Mouse (Mus musculus) limb, embryonic 11.5 days (tissue): ENCODE measurements at regions not wholly inside any gene's neighbourhood (a gene's known extent, or its start where the extent isn't known, plus 50 kb on each side); places are given as distances from the start of the nearest gene placed in this dataset.

Experiments
- ATAC-seq: fragments of 200-750 bp; cut with Nextera tagmentation; 2 replicates; pipeline ENCODE4 v1.8.0; 2017; ENCODE audit warnings: low read depth; ENCODE audit not compliant: insufficient number of reproducible peaks, low FRiP score, low TSS enrichment
- DNase-seq: peaks from one replicate; pipeline ENCODE4 v3.0.0-alpha.2; 2015; ENCODE audit warnings: low spot score
- H3K27ac ChIP-seq: fragments of 300-500 bp; sonication (generic); replicated peaks from 2 replicates; pipeline ENCODE4 v1.5.1; 2014; ENCODE audit warnings: low read depth, mild to moderate bottlenecking, low read length
- H3K27me3 ChIP-seq: fragments of 300-500 bp; sonication (generic); 2 replicates; pipeline ENCODE4 v1.6.1; 2014; ENCODE audit warnings: mild to moderate bottlenecking, low read length, mixed read lengths; ENCODE audit not compliant: control insufficient read depth, insufficient read depth
- H3K36me3 ChIP-seq: fragments of 300-500 bp; sonication (generic); 2 replicates; pipeline ENCODE4 v1.6.1; 2014; ENCODE audit warnings: mild to moderate bottlenecking, low read length, moderate library complexity, mixed read lengths; ENCODE audit not compliant: control insufficient read depth, insufficient read depth
- H3K4me1 ChIP-seq: fragments of 300-500 bp; sonication (generic); 2 replicates; pipeline ENCODE4 v1.6.1; 2014; ENCODE audit warnings: low read length, mixed read lengths; ENCODE audit not compliant: control insufficient read depth, insufficient read depth
- H3K4me2 ChIP-seq: fragments of 300-500 bp; sonication (generic); 2 replicates; pipeline ENCODE4 v1.6.1; 2014; ENCODE audit warnings: low read depth, mild to moderate bottlenecking, moderate library complexity; ENCODE audit not compliant: severe bottlenecking
- H3K4me3 ChIP-seq: fragments of 300-500 bp; sonication (generic); 2 replicates; pipeline ENCODE4 v1.5.1; 2014; ENCODE audit warnings: low read depth, low read length
- H3K9ac ChIP-seq: fragments of 300-500 bp; sonication (generic); 2 replicates; pipeline ENCODE4 v1.6.1; 2014; ENCODE audit warnings: mild to moderate bottlenecking, low read length
- H3K9me3 ChIP-seq: fragments of 300-500 bp; sonication (generic); 2 replicates; pipeline ENCODE4 v1.6.1; 2016; ENCODE audit warnings: low read length; ENCODE audit not compliant: control insufficient read depth
- WGBS: fragments of 180-500 bp; shearing (Covaris S2); extraction: QIAGEN DNeasy Blood & Tissue Kit; methylation state at CpG from one replicate; pipeline ENCODE4 v1.1.7; 2014; 5-methylcytosine and 5-hydroxymethylcytosine counted together

DNA sequence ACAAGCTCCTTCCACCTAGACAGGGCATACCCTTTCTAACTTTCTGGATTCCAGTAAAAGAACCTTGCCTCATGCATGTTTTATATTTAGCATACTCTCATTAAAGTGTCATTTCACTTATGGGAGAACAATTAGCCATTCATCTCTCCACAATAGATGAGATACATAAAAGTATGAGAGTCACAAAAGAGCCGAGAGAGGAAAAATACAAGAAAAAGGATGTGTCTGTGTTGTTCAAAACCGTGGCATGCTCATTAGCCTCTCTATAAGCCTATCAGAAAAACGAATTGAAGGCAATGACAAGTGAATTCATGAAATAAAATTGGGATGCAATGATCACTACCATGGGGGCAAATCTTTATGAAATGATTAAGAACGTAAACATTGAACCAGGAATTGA, 299.9 kb upstream of the Nbea start:
- DNase-seq (no peak), ATAC-seq (no peak)
- H3K9ac ChIP-seq = no peak overlapping the region
- H3K4me1 ChIP-seq = no peaks in the 10 kb centered on the region
- no peak overlapping the region for H3K4me2 ChIP-seq
- no peaks in the 10 kb centered on the region for H3K27me3 ChIP-seq
- H3K27ac ChIP-seq = no peak overlapping the region
- WGBS = 80% methylated on average over 4 of the region's 4 CpGs
- H3K36me3 ChIP-seq = no peaks in the 10 kb centered on the region
- no peak overlapping the region for H3K4me3 ChIP-seq
- H3K9me3 ChIP-seq = no peaks in the 10 kb centered on the region

DNA sequence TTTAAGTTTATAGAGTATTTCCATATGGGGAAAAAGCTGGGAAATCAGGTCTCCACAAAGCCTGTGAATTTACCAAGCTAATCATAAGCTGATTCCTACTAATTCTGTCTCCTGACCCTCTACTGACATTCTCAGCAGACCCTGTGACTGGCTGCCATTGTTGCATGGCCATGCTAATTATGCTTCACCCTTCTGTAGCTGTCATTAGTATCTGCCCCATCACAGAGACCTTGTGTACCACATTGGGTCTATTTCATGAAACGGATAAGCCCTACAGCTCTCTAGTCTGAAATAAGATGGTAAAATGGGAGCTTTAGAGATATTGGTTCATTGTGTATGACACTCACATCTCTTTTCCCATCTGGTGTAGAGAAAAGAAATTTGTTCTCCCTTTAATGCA, 296.0 kb upstream of the Nbea start:
- H3K4me2 ChIP-seq = no peak overlapping the region
- no peaks in the 10 kb centered on the region for H3K27me3 ChIP-seq
- H3K4me3 ChIP-seq = no peak overlapping the region
- no peaks in the 10 kb centered on the region for H3K4me1 ChIP-seq
- 88% methylated on average over 1 of the region's 1 CpGs for WGBS
- DNase-seq = no peak
- ATAC-seq = no peak
- no peak overlapping the region for H3K27ac ChIP-seq
- no peaks in the 10 kb centered on the region for H3K36me3 ChIP-seq
- H3K9ac ChIP-seq = no peak overlapping the region
- H3K9me3 ChIP-seq = no peaks in the 10 kb centered on the region

DNA sequence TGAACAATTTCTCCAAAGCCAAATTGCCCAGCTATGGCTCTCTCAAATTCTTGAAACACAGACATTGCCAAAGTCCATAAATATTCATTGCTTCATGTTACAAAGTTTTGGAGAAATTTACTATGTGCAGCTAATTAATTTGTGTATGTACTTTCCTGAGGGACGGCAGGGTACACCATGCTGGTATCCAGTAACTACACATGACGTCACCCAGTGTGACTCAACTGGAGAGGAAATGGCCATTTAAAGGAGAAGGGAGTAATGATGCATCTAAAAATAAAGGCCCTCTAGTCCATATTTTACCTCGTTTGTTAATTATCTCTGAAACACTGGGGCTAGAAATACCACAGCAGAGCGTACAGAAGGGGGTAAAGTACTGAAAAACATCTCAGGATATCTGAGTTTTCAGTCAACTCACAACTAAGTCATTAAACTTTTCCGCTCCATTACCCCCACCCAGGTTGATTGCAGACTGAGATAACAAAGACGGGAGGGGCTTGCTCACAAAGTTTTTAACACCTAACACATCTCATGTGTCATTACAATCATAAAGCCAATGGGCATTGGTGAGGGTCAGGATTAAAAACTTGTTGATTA, 295.1 kb upstream of the Nbea start:
- Histone ChIP-seq H3K9me3 (no peaks in the 10 kb centered on the region), H3K4me2 (no peak overlapping the region), H3K4me3 (no peak overlapping the region), H3K27ac (no peak overlapping the region), H3K36me3 (no peaks in the 10 kb centered on the region), H3K27me3 (no peaks in the 10 kb centered on the region), H3K9ac (no peak overlapping the region), H3K4me1 (no peaks in the 10 kb centered on the region)
- DNase-seq = no peak
- no peak for ATAC-seq
- 73% methylated on average over 6 of the region's 6 CpGs for WGBS

DNA sequence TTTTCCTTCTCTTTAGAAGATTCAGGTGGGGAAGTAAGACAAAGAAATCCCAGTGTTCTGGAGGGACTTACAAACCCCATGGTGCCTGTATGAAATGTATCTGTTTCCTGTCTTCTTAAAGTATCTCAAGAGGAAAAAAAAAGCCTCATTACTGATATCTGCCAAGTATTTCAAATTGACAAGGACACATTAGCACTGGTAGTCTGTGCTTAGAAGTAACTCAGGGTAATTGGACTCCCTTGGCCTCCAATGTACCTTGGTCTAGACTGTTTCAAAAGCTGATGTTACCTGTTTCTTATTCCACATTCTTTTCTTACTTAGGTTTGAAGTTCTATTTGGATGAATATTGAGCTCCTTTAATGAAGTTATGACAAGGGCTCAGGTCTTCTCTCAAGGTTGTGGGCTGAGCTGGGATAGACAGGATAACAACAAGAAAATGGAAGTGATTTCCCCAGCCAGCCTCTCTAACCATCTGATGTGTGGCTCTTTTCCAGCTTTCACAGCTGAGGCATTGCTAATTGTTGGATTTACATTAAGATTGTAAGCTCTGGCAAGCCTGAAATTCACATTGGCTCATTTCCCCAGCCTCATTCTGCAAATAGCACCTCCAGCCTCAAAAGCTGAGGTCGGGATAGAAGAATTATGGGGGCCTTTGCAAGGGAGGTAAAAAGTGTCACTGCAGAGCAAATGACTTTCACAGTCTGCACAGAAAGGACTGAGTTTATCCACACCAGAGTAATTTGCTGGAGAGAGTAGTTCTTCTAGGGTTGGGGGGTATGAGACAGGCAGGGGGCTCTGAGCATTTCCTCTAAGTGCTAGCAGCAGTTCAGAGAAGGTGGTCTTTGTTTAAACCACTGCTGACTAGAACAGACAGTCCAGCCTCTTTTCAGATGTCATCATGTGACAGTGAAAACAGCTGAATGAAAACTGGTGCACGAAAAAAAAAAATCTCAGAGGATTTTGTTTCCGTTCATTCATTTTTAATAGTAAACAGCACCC, 292.3 kb upstream of the Nbea start:
- 63% methylated on average over 3 of the region's 3 CpGs for WGBS
- ATAC-seq (no peak), DNase-seq (no peak)
- Histone ChIP-seq H3K36me3 (no peaks in the 10 kb centered on the region), H3K9ac (no peak overlapping the region), H3K4me2 (no peak overlapping the region), H3K27me3 (no peaks in the 10 kb centered on the region), H3K27ac (no peak overlapping the region), H3K4me3 (no peak overlapping the region), H3K9me3 (no peaks in the 10 kb centered on the region), H3K4me1 (no peaks in the 10 kb centered on the region)

DNA sequence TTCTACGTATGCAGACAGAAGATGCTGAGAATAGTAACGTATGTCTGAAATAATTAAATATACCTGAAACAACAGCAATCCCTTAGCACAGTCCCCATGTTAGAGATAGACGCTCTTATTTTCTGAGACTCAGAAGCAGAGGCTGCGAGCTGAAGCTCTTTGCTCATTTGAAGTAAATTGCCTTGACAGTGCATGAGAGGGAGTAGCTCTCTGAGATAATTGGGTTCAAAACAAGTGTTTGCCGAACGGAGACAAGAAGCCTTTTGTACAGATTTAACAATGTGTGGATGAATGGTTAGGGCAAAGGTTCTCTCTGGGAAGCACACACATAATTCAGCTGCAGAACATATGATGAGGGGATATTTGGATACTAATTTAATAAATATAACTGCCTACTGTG, 289.1 kb upstream of the Nbea start:
- no peaks in the 10 kb centered on the region for H3K9me3 ChIP-seq
- H3K27me3 ChIP-seq = no peaks in the 10 kb centered on the region
- no peaks in the 10 kb centered on the region for H3K4me1 ChIP-seq
- no peak overlapping the region for H3K9ac ChIP-seq
- no peak overlapping the region for H3K27ac ChIP-seq
- WGBS = 69% methylated on average over 6 of the region's 6 CpGs
- H3K4me3 ChIP-seq = no peak overlapping the region
- ATAC-seq = no peak
- DNase-seq = no peak
- H3K36me3 ChIP-seq = no peaks in the 10 kb centered on the region
- H3K4me2 ChIP-seq = no peak overlapping the region

DNA sequence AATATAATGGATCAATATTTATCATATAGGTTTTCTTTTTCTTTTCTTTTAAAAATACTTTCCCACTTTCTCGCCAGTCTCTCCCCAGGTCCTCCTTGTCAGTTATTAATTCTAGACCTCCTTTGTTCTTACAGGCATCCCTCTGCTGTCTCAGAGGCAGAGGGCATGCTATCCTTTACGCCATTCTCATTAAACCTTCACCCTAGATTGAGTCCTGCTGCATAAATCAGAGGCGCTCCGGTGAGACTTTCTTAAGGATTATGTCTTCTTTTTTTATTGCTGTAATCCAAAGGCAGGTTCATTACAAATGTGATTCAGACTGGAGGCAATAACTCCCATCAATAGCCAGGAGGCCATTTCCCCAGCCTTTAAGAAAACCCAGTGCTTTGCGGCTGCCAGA, 288.3 kb upstream of the Nbea start:
- no peaks in the 10 kb centered on the region for H3K4me1 ChIP-seq
- DNase-seq (no peak), ATAC-seq (no peak)
- H3K27me3 ChIP-seq = no peaks in the 10 kb centered on the region
- H3K36me3 ChIP-seq = no peaks in the 10 kb centered on the region
- WGBS = 24% methylated on average over 5 of the region's 5 CpGs
- H3K9ac ChIP-seq = no peak overlapping the region
- no peak overlapping the region for H3K4me3 ChIP-seq
- no peak overlapping the region for H3K4me2 ChIP-seq
- no peaks in the 10 kb centered on the region for H3K9me3 ChIP-seq
- H3K27ac ChIP-seq = no peak overlapping the region

DNA sequence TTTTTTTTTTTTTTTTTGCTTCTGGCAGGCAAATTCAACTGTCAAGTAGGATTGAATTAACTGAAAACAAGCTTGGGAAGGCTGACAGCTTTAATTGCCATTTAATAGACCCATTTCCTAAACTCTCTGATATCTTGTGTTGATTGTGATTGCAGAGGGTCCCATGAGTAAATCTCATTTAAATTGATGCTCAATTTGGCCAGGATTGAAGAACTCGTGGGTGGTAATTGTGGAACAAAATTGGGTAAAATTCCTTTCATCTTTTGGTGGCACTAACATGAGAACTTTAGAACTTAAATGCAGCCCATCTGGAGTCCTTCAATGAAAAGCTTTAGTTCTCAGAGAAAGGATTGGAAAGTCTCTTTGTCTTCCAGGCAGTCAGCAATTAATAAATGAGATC, 287.7 kb upstream of the Nbea start:
- Histone ChIP-seq H3K4me1 (no peaks in the 10 kb centered on the region), H3K27me3 (no peaks in the 10 kb centered on the region), H3K9me3 (no peaks in the 10 kb centered on the region), H3K4me3 (no peak overlapping the region), H3K27ac (no peak overlapping the region), H3K4me2 (no peak overlapping the region), H3K9ac (no peak overlapping the region), H3K36me3 (no peaks in the 10 kb centered on the region)
- no peak for ATAC-seq
- no peak for DNase-seq
- 8% methylated on average over 1 of the region's 1 CpGs for WGBS

DNA sequence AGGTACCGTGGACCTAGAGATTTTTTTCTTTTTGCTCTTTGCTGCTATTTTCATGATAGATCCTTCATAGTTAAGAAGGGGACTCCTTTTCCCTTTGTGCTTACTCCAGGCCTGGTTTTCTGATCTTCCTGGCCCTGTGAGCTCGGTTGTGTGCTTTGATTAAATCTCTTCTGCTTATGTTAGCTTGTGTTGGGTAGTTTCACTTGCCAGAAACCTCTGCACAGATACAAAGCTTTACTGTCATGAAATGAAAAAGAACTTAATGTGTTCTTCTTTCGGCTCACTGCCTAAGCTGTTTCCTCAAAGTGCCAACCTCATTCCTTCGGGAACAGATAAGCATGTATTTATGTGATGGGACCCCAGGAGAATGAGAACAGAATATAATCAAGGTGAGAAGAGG, 274.1 kb upstream of the Nbea start:
- WGBS = 71% methylated on average over 4 of the region's 4 CpGs
- H3K27me3 ChIP-seq = no peaks in the 10 kb centered on the region
- H3K9me3 ChIP-seq = no peaks in the 10 kb centered on the region
- H3K4me2 ChIP-seq = no peak overlapping the region
- H3K36me3 ChIP-seq = no peaks in the 10 kb centered on the region
- H3K9ac ChIP-seq = no peak overlapping the region
- no peak overlapping the region for H3K27ac ChIP-seq
- DNase-seq (no peak), ATAC-seq (no peak)
- no peaks in the 10 kb centered on the region for H3K4me1 ChIP-seq
- H3K4me3 ChIP-seq = no peak overlapping the region
